In genomic region chr10:120477501-120477900, GRCm38 (mm10) we compare ENCODE assay signal across 8 mouse cellular contexts. TPM values are rescaled to one million over a fixed set of nuclear protein-coding genes. Genes with fewer than 3 reads are reported as not detected.
DNase-seq lines count a peak whose midpoint lies in the region; ATAC-seq and TF ChIP-seq lines count a peak whose summit lies in the region.

No protein-coding gene starts in this region.

- ATAC-seq in forebrain, embryonic 11.5 days (replicated peaks; ENCODE audit: low FRiP score) = 0 out of 2 replicates have a peak, but pooled peaks have one; percentile 0
- peak; percentile 5; the same call in 1 of the 2 replicates for ATAC-seq in kidney, embryonic 16.5 days (ENCODE audit: low FRiP score, low TSS enrichment)
- ATAC-seq in midbrain, embryonic 12.5 days (ENCODE audit: low FRiP score, low read depth) = 0 out of 2 replicates have a peak, but pooled peaks have one; percentile 1

- no peaks in the 10 kb centered on the region for H3K36me3 ChIP-seq in ES-E14 (ENCODE audit: control insufficient read depth, insufficient read depth, low read length, poor library complexity, severe bottlenecking)
- H3K36me3 ChIP-seq in forebrain, embryonic 11.5 days (ENCODE audit: control insufficient read depth, insufficient read depth, low read length) = no peaks in the 10 kb centered on the region
- no peaks in the 10 kb centered on the region for H3K36me3 ChIP-seq in kidney, embryonic 16.5 days (ENCODE audit: insufficient read depth, low read length)
- no peaks in the 10 kb centered on the region for H3K36me3 ChIP-seq in midbrain, embryonic 12.5 days

- H3K9me3 ChIP-seq in ES-E14 (ENCODE audit: control insufficient read depth, insufficient read depth, low read depth, low read length) = no peaks in the 10 kb centered on the region
- H3K9me3 ChIP-seq in forebrain, embryonic 11.5 days (ENCODE audit: control insufficient read depth, low read length) = no peaks in the 10 kb centered on the region
- H3K9me3 ChIP-seq in kidney, embryonic 16.5 days (ENCODE audit: low read length) = no peaks in the 10 kb centered on the region
- H3K9me3 ChIP-seq in midbrain, embryonic 12.5 days = no peaks in the 10 kb centered on the region

- 1% methylated on average over 21 of the region's 21 CpGs for WGBS in forebrain, embryonic 11.5 days
- WGBS in kidney, embryonic 16.5 days = under 1% methylated on average over 21 of the region's 21 CpGs
- WGBS in midbrain, embryonic 12.5 days = under 1% methylated on average over 21 of the region's 21 CpGs

- H3K9ac ChIP-seq in ES-E14 (ENCODE audit: insufficient read depth, low read depth, low read length, poor library complexity, severe bottlenecking) = no peak overlapping the region
- peak overlapping the region; percentile 100 for H3K9ac ChIP-seq in forebrain, embryonic 11.5 days (ENCODE audit: low read length)
- H3K9ac ChIP-seq in kidney, embryonic 16.5 days (replicated peaks; ENCODE audit: low read length) = peak overlapping the region; percentile 98
- peak overlapping the region; percentile 83 for H3K9ac ChIP-seq in midbrain, embryonic 12.5 days (replicated peaks)

- DNase-seq in cerebellum, postnatal 10 days = peak; percentile 6 to 20
- DNase-seq in cerebellum, adult 9-11 months = no peak
- DNase-seq in ES-E14 (ENCODE audit: low read depth, low spot score) = no peak
- DNase-seq in forebrain, embryonic 11.5 days (ENCODE audit: low spot score) = peak; percentile 72
- no peak for DNase-seq in layer of hippocampus, postnatal 36 days
- DNase-seq in thymus, postnatal 0 days (ENCODE audit: low spot score) = no peak

- H3K4me1 ChIP-seq in ES-E14 (ENCODE audit: control insufficient read depth in 2 of 2, insufficient read depth in 2 of 2, low read length in 2 of 2, poor library complexity in 1 of 2) = peaks cover 0 to 5% of the 10 kb centered on the region in 2 experiments; a peak in 2 of 4 replicates
- H3K4me1 ChIP-seq in forebrain, embryonic 11.5 days (replicated peaks; ENCODE audit: control insufficient read depth, insufficient read depth, low read length) = peaks cover 6% of the 10 kb centered on the region; the same call in 1 of the 2 replicates
- H3K4me1 ChIP-seq in kidney, embryonic 16.5 days (ENCODE audit: insufficient read depth, low read length) = peaks cover 28% of the 10 kb centered on the region
- H3K4me1 ChIP-seq in midbrain, embryonic 12.5 days = peaks cover 55% of the 10 kb centered on the region

- no peaks in the 10 kb centered on the region for H3K27me3 ChIP-seq in forebrain, embryonic 11.5 days (ENCODE audit: control insufficient read depth, insufficient read depth, low read length)
- H3K27me3 ChIP-seq in kidney, embryonic 16.5 days (ENCODE audit: insufficient read depth, low read length) = no peaks in the 10 kb centered on the region
- H3K27me3 ChIP-seq in midbrain, embryonic 12.5 days = peaks cover 34% of the 10 kb centered on the region

- H3K4me3 ChIP-seq in ES-E14 (ENCODE audit: insufficient read depth in 1 of 2, low read depth in 1 of 2, low read length in 2 of 2, poor library complexity in 1 of 2, severe bottlenecking in 1 of 2) = peak overlapping the region; percentile 10 to 79; a peak in 3 of 4 replicates
- peak overlapping the region; percentile 90 for H3K4me3 ChIP-seq in forebrain, embryonic 11.5 days (ENCODE audit: low read depth, low read length)
- peak overlapping the region; percentile 60 for H3K4me3 ChIP-seq in kidney, embryonic 16.5 days (ENCODE audit: low read length)
- H3K4me3 ChIP-seq in midbrain, embryonic 12.5 days = peak overlapping the region; percentile 72

- no peak overlapping the region for H3K27ac ChIP-seq in ES-E14 (ENCODE audit: insufficient read depth, low read depth, low read length, poor library complexity, severe bottlenecking)
- peak overlapping the region; percentile 96; the same call in 1 of the 2 replicates for H3K27ac ChIP-seq in forebrain, embryonic 11.5 days (ENCODE audit: low read depth, low read length)
- peak overlapping the region; percentile 97 for H3K27ac ChIP-seq in kidney, embryonic 16.5 days (ENCODE audit: low read length)
- H3K27ac ChIP-seq in midbrain, embryonic 12.5 days (replicated peaks) = peak overlapping the region; percentile 75; the same call in 1 of the 2 replicates

- H3K4me2 ChIP-seq in forebrain, embryonic 11.5 days (ENCODE audit: low read depth, low read length, severe bottlenecking) = peak overlapping the region; percentile 88
- peak overlapping the region; percentile 97 for H3K4me2 ChIP-seq in kidney, embryonic 16.5 days (replicated peaks; ENCODE audit: low read depth, low read length)
- H3K4me2 ChIP-seq in midbrain, embryonic 12.5 days (replicated peaks) = peak overlapping the region; percentile 95

- in situ Hi-C loops in ES-E14 (cut with MboI; ENCODE audit: low sequenced_read_pairs in 2 of 2, unreplicated experiment in 2 of 2) = no loop called here

TF ChIP-seq in ES-E14, 5 proteins besides CTCF, POLR2A, EP300 and RAD21:
- no peak for TF ChIP-seq CHD2 (IDR thresholded peaks at IDR 0.05; ENCODE audit: low read depth, low read length)

RNA-seq across cellular contexts. Expression of gene Hmga2, which starts 1.2 kb away (rescaled TPM):
- total RNA-seq in ES-E14 (2012; rRNA removed) = 5.8 and 21.6 TPM in 2 replicates
- 84.3 and 91.9 TPM in 2 replicates for polyA plus RNA-seq in forebrain, embryonic 11.5 days (2014; fragmentation: Nextera tagmentation; extraction: Ambion mirVana)
- polyA plus RNA-seq in kidney, embryonic 16.5 days (2015; fragmentation: Nextera tagmentation; extraction: Ambion mirVana) = 15.4 and 21.2 TPM in 2 replicates
- 12.4 and 14.4 TPM in 2 replicates for polyA plus RNA-seq in midbrain, embryonic 12.5 days (2016; fragmentation: Nextera tagmentation; extraction: Ambion mirVana)
- total RNA-seq in layer of hippocampus, postnatal 36 days (2021) = under 1 TPM; 0.12 to 0.35 TPM
- polyA plus RNA-seq in thymus, postnatal 0 days (2015; fragmentation: Nextera tagmentation; extraction: Ambion mirVana) = 0.73 and 1.1 TPM in 2 replicates

Comparison
In these comparisons a context has a peak if more than half of its experiments do, and no peak if none do; other contexts are left out.
1. DNase-seq: peak in cerebellum, postnatal 10 days (2 of 2) and forebrain, embryonic 11.5 days (single experiment); none in cerebellum, adult 9-11 months (single experiment), ES-E14 (single experiment), layer of hippocampus, postnatal 36 days (0 of 2) and thymus, postnatal 0 days (single experiment).
2. Peak in every context shown above with its lines, with median percentiles within 50 percentile points of each other: H3K4me3 ChIP-seq, ATAC-seq and H3K4me2 ChIP-seq.